Mouse (Mus musculus) T-helper 2 cell (primary cell): ENCODE measurements around the gene Irf7.

Experiments used
- in situ Hi-C: fragments of 300-600 bp; cut with MboI, MseI; formaldehyde crosslinking; loops from one replicate; pipeline ENCODE4 v1.15.1; 2025; ENCODE audit warnings: high pct_unique_total_duplicates

Gene Irf7

GRCm38 (mm10) chr7:141265739-141266561 lies at the start of gene Irf7:
Gene Irf7, minus strand, starts transcription at chr7:141266481.
- in situ Hi-C loops = no loop called here

GRCm38 (mm10) chr7:141315974-141316373 lies 49.7 kb upstream of the Irf7 start:
- in situ Hi-C loops = no loop called here

GRCm38 (mm10) chr7:141315076-141315475 lies 48.8 kb upstream of the Irf7 start:
- in situ Hi-C loops = no loop called here

- in situ Hi-C loops = no loop called here
These were observed 48.1 kb upstream of the Irf7 start for GRCm38 (mm10) chr7:141314416-141314815.

GRCm38 (mm10) chr7:141304537-141304936 lies 38.3 kb upstream of the Irf7 start:
- in situ Hi-C loops = no loop called here

GRCm38 (mm10) chr7:141302702-141303268 lies 36.5 kb upstream of the Irf7 start:
- in situ Hi-C loops = no loop called here

GRCm38 (mm10) chr7:141301386-141301785 lies 35.1 kb upstream of the Irf7 start:
- in situ Hi-C loops = no loop called here

GRCm38 (mm10) chr7:141299175-141299574 lies 32.9 kb upstream of the Irf7 start:
- in situ Hi-C loops = no loop called here

GRCm38 (mm10) chr7:141297926-141298650 lies 31.8 kb upstream of the Irf7 start:
- in situ Hi-C loops = no loop called here

- in situ Hi-C loops = no loop called here
These were observed 28.2 kb upstream of the Irf7 start for GRCm38 (mm10) chr7:141294479-141294878.

- in situ Hi-C loops = no loop called here
These were observed 27.7 kb upstream of the Irf7 start for GRCm38 (mm10) chr7:141293852-141294471.

- in situ Hi-C loops = no loop called here
These were observed 26.5 kb upstream of the Irf7 start for GRCm38 (mm10) chr7:141292583-141293388.

GRCm38 (mm10) chr7:141291921-141292582 lies 25.8 kb upstream of the Irf7 start, which contains the start of gene Drd4:
Gene Drd4, plus strand, starts transcription at chr7:141292006.
- in situ Hi-C loops = no loop called here

- in situ Hi-C loops = no loop called here
These were observed 21.8 kb upstream of the Irf7 start for GRCm38 (mm10) chr7:141288042-141288441.

- in situ Hi-C loops = no loop called here
These were observed 16.5 kb upstream of the Irf7 start for GRCm38 (mm10) chr7:141282756-141283155.

- in situ Hi-C loops = no loop called here
These were observed 15.2 kb upstream of the Irf7 start for GRCm38 (mm10) chr7:141281442-141281841.

- in situ Hi-C loops = no loop called here
These were observed 12.7 kb upstream of the Irf7 start, which contains the start of gene Sct for GRCm38 (mm10) chr7:141278766-141279590. Gene Sct, minus strand, starts transcription at chr7:141279133.

GRCm38 (mm10) chr7:141277701-141278678 lies 11.7 kb upstream of the Irf7 start:
- in situ Hi-C loops = no loop called here
